Mouse (Mus musculus) CD4-positive helper T cell, adult 2 months (primary cell): Measurements from ENCODE around the gene Olfr20.
"Not testable (repeated sequence)": the region's sequence is repeated elsewhere in the genome, so short reads cannot be mapped to it uniquely, and the experiment has no call there.

Experiments
- DNase-seq: peaks from one replicate; pipeline ENCODE4 v3.0.0-alpha.2; 2012; ENCODE audit warnings: low read depth, missing footprints, low spot score

Olfr20 gene

GRCm38 (mm10) chr11:73350483-73350882 is at the start of gene Olfr20:
Olfr20 (plus strand) TSS chr11:73350783.
- DNase-seq = no peak

- DNase-seq = no peak
These were observed 47.5 kb upstream of the Olfr20 start for GRCm38 (mm10) chr11:73303123-73303522.

DNA sequence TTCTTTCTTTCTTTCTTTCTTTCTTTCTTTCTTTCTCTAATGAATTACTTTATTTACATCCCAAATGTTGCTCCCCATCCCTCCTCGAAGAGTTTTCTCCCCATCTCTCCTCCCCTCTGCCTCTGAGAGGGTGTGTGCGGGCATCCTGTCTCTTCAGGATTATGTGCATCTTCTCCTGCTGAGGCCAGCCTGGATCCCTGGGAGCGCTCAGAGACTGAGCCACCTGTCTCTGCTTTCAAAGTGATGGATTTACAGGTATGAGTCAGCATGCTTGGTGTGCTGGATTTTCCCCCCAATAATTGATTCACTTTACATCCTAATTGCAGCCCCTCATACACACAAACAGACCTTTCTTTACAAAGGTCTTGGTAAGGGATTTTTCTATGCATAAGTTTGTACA is 34.6 kb upstream of the Olfr20 start:
- no peak for DNase-seq

DNA sequence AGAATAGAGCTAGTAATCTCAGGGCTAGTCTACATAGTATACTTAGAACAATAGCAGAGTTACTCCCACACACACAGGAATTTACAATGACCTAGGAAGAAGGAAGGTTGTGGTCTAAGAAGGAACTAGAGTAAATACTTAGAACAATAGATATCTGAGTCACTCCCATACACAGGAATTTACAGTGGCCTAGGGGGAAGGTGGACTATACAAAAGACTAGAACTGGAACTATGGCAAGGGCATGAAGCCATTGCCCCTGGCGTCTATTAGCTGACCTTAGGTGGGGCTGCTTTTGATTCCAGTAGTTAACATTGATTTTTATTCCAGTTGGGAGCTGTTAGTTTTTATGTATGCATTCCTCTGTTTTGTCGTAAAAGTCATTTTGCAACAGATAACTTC is 32.0 kb upstream of the Olfr20 start:
- DNase-seq = not testable (repeated sequence)

DNA sequence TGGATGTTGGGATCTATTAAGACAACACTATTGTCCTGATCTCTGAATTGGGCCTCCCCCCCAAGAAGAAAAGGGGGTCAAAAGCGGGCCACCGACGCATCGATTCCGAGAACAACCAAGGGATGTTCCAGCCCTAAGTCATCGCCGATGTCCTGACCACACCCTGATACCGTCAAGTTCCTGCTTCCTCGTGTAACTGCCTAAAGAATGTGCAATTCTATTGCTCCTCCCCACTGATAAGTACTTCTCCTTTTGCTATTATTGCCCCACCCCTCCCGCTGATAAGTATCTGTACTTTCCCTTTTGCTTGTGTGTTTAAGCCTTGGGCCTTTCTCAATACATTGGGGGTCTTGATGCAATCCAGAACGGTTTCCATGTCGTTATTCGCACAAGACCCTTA is 29.5 kb upstream of the Olfr20 start:
- DNase-seq = not testable (repeated sequence)

DNA sequence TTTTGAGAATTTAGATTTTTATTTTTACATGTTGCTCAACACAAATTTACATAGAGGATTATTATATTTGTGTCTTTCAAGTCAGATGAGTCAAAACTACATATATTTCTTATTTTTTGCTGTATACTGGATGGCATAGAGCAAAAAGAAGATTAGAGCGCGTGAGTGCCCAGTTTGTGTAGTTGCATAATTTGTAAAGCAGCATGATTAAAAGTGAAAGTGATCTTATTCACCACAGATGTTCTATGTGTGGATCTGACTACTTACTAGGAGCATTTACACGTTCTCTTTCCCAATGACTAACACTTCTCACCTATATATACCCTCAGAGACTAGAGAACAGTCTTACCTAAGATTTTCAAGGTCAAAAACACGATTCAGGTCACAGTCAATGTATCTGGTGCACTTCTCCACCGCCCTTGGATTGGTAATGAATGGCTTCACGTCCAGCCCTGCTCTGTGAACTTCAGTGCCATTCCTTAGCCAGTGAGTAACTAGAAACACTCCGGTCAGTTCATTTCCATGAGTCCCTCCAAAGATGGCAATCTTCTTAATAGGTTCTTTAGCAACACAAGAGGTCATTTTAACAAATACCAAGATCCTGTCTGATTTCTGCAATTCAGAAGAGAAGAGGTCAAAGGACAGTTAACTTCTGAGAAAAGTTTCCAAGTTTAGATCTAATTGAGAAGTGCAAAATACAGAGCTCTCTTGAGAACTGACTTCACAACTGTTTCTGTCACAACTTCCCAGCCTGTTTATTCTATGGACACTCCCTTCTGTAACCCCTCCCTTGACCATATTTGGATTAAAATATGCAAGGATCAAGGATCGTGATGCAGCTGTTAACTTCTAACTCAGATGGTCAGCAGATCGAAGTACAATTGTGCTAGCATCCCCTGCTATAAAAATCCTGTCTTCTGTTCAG is 26.4 kb upstream of the Olfr20 start:
- no peak for DNase-seq

DNA sequence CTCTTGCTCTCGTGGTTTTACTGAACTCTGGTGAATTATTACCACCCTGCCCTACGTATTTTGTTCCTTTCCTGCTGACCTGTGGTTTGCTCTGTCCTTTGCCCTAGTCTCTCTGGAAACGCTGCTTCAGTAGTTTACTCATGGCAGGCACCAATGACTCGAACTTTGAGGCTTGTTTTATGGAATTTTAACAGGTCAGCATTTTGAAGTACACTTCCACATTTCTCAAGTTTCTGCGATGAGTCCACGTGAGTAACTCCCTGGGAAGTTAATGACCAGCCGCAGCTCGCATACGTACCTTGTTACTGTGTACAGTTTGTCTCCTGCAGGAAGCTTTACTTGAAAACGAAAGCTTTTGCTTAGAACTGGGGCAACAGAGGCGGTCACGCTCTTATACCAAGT is 24.1 kb upstream of the Olfr20 start:
- no peak for DNase-seq

DNA sequence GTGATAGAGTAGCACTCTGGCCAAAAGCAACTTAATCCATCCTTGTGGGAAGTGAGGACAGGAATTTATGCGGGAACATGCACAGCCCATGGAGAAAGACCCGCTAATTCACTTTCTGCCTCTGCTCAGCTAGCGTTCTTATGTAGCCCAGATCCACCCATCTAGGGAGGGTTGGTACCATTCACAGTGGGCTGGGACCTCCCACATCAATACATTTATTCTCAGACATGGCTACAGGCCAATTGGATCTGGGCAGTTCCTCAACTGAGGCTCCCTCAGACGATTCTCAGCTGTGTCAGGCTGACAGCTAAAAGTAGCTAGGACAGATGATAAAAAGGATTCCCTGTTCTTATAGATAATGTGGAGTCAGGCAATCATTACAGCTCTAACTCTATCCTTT is 23.2 kb upstream of the Olfr20 start:
- no peak for DNase-seq

DNA sequence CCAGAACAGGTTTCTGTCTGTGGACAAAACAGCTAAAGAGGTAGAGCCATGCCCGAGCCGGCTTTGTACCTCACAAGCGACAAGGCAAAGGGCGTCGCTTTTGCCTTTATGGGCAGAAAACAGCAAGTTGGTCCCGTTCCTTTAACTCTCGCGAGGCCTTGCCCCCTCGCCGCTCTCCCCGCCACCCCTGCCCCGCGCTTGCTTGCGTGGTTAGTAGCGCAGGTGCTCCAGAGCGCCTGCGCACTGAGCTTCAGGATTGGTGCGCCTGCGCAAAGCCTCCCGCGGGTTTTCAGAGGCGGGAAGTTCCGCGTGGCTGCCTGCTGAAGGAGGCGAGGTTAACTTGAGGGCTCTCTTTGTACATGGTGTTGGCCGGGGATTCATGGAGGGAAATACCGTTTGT is 21.1 kb upstream of the Olfr20 start, which contains the start of the genes Aspa, Gm49340 and Spata22:
Gene Aspa (minus strand): TSS at position 155 of the 400 bp plus-strand sequence.
Gene Gm49340 (plus strand): TSS at position 300 of the 400 bp plus-strand sequence.
Gene Spata22 (plus strand): TSS at position 300 of the 400 bp plus-strand sequence.
- no peak for DNase-seq

DNA sequence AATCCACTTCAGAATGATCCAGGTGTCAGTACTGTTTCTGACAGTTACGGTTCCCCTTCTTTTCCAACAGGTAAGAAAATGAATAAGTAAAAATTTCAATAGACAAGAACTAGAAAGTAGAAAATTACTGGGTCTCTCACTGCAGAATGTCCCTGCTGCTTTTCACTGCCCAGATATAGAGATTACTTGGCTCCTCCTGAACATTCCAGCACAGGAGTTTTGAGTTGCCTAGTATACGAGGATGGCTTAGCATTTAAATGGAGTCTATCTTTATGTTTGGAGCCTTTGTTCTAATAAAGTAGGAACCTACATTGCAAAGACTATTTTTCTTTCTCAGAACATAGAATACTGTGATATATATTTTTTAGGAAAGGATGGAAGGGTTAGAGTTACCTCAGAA is 17.2 kb upstream of the Olfr20 start:
- DNase-seq = no peak

GRCm38 (mm10) chr11:73336919-73337318 is 13.7 kb upstream of the Olfr20 start:
- DNase-seq = no peak

DNA sequence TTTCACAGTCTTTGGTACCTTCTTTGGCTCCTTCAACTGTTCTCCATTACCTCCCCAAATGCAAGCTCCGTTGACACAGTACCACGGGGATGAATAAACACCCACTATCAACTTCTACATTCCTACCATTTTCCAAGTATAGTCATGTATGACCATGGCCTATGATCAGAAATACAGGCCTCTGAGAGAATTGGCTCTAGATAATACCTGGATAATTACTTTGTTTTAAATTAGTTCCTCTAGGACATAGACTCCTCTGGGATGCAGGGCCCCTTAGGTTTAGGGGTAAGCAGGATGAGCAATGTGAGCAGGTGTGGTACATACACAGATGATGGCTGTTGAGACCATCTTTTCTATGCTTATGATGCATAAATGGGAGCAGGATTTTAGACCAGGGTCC is 20.4 kb downstream of the Olfr20 start, which contains the start of gene Olfr376:
Gene Olfr376 (plus strand): TSS at position 301 of the 400 bp plus-strand sequence.
- DNase-seq = no peak

- DNase-seq = no peak
These were observed 44.8 kb downstream of the Olfr20 start for GRCm38 (mm10) chr11:73395374-73395773.

- no peak for DNase-seq
These were observed 48.9 kb downstream of the Olfr20 start, which contains the start of gene Olfr1 for GRCm38 (mm10) chr11:73399514-73399913. Olfr1 (minus strand) TSS chr11:73399614.
